In the genomic region with DNA sequence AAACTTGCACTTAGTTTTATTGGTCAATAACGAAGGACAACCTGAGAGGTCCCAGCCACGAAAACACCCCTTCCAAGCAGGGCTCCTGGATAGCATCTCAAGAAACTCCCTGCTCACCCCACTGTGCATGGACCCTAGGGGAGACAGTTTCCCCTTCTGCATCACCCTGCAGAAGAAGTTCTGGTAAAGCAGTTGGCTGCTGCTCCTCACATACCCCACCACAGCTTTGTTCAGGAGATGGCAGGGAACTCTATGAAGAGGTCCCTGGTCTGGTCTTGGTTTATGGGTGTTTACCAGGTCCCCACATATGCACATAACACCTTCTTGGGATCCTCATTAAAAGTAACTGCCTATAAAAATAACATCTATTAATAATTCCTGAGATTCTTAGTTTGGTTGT, we compare ENCODE assay signal across 30 mouse cellular contexts. TPM values are rescaled to one million over a fixed set of nuclear protein-coding genes. Genes with fewer than 3 reads are reported as not detected.
"Had no signal": no experiment of that assay in that cellular context is flagged by ENCODE, and none has a peak within 500 bp of the region (broad histone marks: within the 10 kb centered on the region; RNA-seq: fewer than 3 reads in every experiment).

No protein-coding gene starts in this region.

- H3K9me3 ChIP-seq: limb, embryonic 10.5 days; limb, embryonic 13.5 days; limb, embryonic 15.5 days; liver, embryonic 12.5 days; liver, embryonic 13.5 days; liver, embryonic 15.5 days; lung, embryonic 15.5 days; midbrain, embryonic 10.5 days; midbrain, embryonic 12.5 days; midbrain, embryonic 13.5 days; midbrain, embryonic 15.5 days; neural tube, embryonic 12.5 days had no signal

- H3K36me3 ChIP-seq: limb, embryonic 10.5 days; limb, embryonic 12.5 days; limb, embryonic 13.5 days; limb, embryonic 15.5 days; liver, embryonic 12.5 days; liver, embryonic 13.5 days; liver, embryonic 15.5 days; lung, embryonic 15.5 days; midbrain, embryonic 10.5 days; midbrain, embryonic 12.5 days; midbrain, embryonic 13.5 days; midbrain, embryonic 15.5 days; neural tube, embryonic 12.5 days had no signal

- H3K27ac ChIP-seq: limb, embryonic 10.5 days; limb, embryonic 12.5 days; limb, embryonic 13.5 days; limb, embryonic 15.5 days; liver, embryonic 12.5 days; liver, embryonic 13.5 days; liver, embryonic 14.5 days; liver, embryonic 15.5 days; lung, embryonic 15.5 days; macrophage; midbrain, embryonic 10.5 days; midbrain, embryonic 12.5 days; midbrain, embryonic 13.5 days; midbrain, embryonic 15.5 days; neural tube, embryonic 12.5 days had no signal

- H3K4me1 ChIP-seq: liver, embryonic 12.5 days; liver, embryonic 13.5 days; midbrain, embryonic 15.5 days had no signal

- DNase-seq: left cerebral cortex, postnatal 4 days; liver; liver, embryonic 13.5 days; liver, postnatal 0 days; lung, adult 18-20 months; lung, adult 2 months; lung, embryonic 14.5 days; lung, postnatal 10 days; lung, postnatal 14 days; lung, postnatal 36 days; lung, postnatal 4 days; midbrain, embryonic 14.5 days had no signal

- H3K27me3 ChIP-seq: limb, embryonic 12.5 days; limb, embryonic 13.5 days; limb, embryonic 15.5 days; liver, embryonic 13.5 days; lung, embryonic 15.5 days; midbrain, embryonic 12.5 days; midbrain, embryonic 13.5 days; midbrain, embryonic 15.5 days; neural tube, embryonic 12.5 days had no signal

- H3K4me3 ChIP-seq: limb, embryonic 10.5 days; limb, embryonic 12.5 days; limb, embryonic 13.5 days; limb, embryonic 15.5 days; liver, embryonic 12.5 days; liver, embryonic 13.5 days; liver, embryonic 15.5 days; lung, embryonic 15.5 days; midbrain, embryonic 10.5 days; midbrain, embryonic 12.5 days; midbrain, embryonic 13.5 days; midbrain, embryonic 15.5 days; myocyte; neural tube, embryonic 12.5 days had no signal

RNA-seq across cellular contexts. Expression of a gene that starts 11.4 kb away (rescaled TPM):
- total RNA-seq: megakaryocyte, adult 5-6 weeks; megakaryocyte-erythroid progenitor cell, adult 5-6 weeks; monocyte, adult 5-6 weeks had no signal
